Mouse (Mus musculus) gastrocnemius, adult 8-10 months (tissue): Measurements from ENCODE around the gene Flnb. TPM values are rescaled to one million over a fixed set of nuclear protein-coding genes. Genes with fewer than 3 reads are reported as not detected.

Experiments used
- DNase-seq, 2 experiments: peaks; one replicate each; pipeline ENCODE4 v3.0.0; 2022; ENCODE audit warnings: low spot score in 2 of 2
- total RNA-seq, 4 experiments: library from RNA; stranded (reverse); gene quantifications; 2 replicates each; pipeline ENCODE4 v1.2.4; 2022

Gene Flnb
- total RNA-seq, 4 experiments from 2014 or later, result 4.7 to 8.3 (median 5.6) TPM

GRCm38 (mm10) chr14:7826151-7826937, 8.6 kb downstream of the Flnb start:
- no peak for DNase-seq

- DNase-seq, result no peak
These were observed 11.4 kb downstream of the Flnb start for GRCm38 (mm10) chr14:7829181-7829580.

GRCm38 (mm10) chr14:7831770-7832439, 14.1 kb downstream of the Flnb start:
- no peak for DNase-seq

- no peak for DNase-seq
These were observed 14.7 kb downstream of the Flnb start for GRCm38 (mm10) chr14:7832440-7832783.

GRCm38 (mm10) chr14:7833458-7833857, 15.7 kb downstream of the Flnb start:
- DNase-seq, result no peak

- no peak for DNase-seq
These were observed 20.9 kb downstream of the Flnb start for GRCm38 (mm10) chr14:7838564-7839089.

- no peak for DNase-seq
These were observed 22.3 kb downstream of the Flnb start for GRCm38 (mm10) chr14:7839950-7840514.

- peak in 1 of 2 experiments; percentile 28 for DNase-seq
These were observed 25.0 kb downstream of the Flnb start for GRCm38 (mm10) chr14:7842631-7843332.

- no peak for DNase-seq
These were observed 28.9 kb downstream of the Flnb start for GRCm38 (mm10) chr14:7846696-7847095.

- DNase-seq, result peak in 1 of 2 experiments; percentile 8
These were observed 30.0 kb downstream of the Flnb start for GRCm38 (mm10) chr14:7847746-7848232.

GRCm38 (mm10) chr14:7850913-7851312, 33.2 kb downstream of the Flnb start:
- DNase-seq, result no peak

GRCm38 (mm10) chr14:7851543-7852065, 33.8 kb downstream of the Flnb start:
- DNase-seq, result peak in 1 of 2 experiments; percentile 19

GRCm38 (mm10) chr14:7853691-7854090, 35.9 kb downstream of the Flnb start:
- peak in 1 of 2 experiments; percentile 26 for DNase-seq

GRCm38 (mm10) chr14:7854366-7854765, 36.6 kb downstream of the Flnb start:
- DNase-seq, result no peak

GRCm38 (mm10) chr14:7855101-7855500, 37.3 kb downstream of the Flnb start:
- no peak for DNase-seq

GRCm38 (mm10) chr14:7855501-7855900, 37.7 kb downstream of the Flnb start:
- DNase-seq, result no peak

- no peak for DNase-seq
These were observed 38.6 kb downstream of the Flnb start for GRCm38 (mm10) chr14:7856348-7856747.

GRCm38 (mm10) chr14:7857835-7858234, 40.1 kb downstream of the Flnb start:
- no peak for DNase-seq

- no peak for DNase-seq
These were observed 40.7 kb downstream of the Flnb start for GRCm38 (mm10) chr14:7858430-7858829.

- DNase-seq, result no peak
These were observed 42.9 kb downstream of the Flnb start for GRCm38 (mm10) chr14:7860525-7861154.

- no peak for DNase-seq
These were observed 43.5 kb downstream of the Flnb start for GRCm38 (mm10) chr14:7861275-7861674.
